Mouse (Mus musculus) erythroblast, embryonic 14.5 days (primary cell): ENCODE data around the gene Usp48.

Experiments used
- GATA1 ChIP-seq: IDR thresholded peaks from 2 replicates; pipeline ENCODE4 v1.6.1; 2012; ENCODE audit warnings: low read length, inconsistent platforms, mixed read lengths
- TAL1 ChIP-seq: IDR thresholded peaks from 3 replicates; pipeline ENCODE4 v1.6.1; 2012; ENCODE audit warnings: low read length, inconsistent platforms, mixed read lengths

- TF ChIP-seq TAL1, result no peak
- TF ChIP-seq GATA1, result no peak
These were observed 16.1 kb upstream of the Usp48 start for GRCm38 (mm10) chr4:137577486-137577885.
